Mouse (Mus musculus) limb, embryonic 14.5 days (tissue): ENCODE results near the gene Tfrc. TPM values are rescaled to one million over a fixed set of nuclear protein-coding genes. Genes with fewer than 3 reads are reported as not detected.
A peak's percentile ranks its signal among the peaks of the same experiment; 100 is the strongest.

ENCODE experiments used
- ATAC-seq: fragments of 200-750 bp; cut with Nextera tagmentation; 2 replicates; pipeline ENCODE4 v1.8.0; 2017; ENCODE audit warnings: low read depth, moderate number of reproducible peaks, moderate TSS enrichment; ENCODE audit not compliant: low FRiP score
- DNase-seq: peaks from one replicate; pipeline ENCODE4 v3.0.0-alpha.2; 2015; ENCODE audit warnings: low spot score
- H3K27ac ChIP-seq: fragments of 300-500 bp; sonication (generic); replicated peaks from 2 replicates; pipeline ENCODE4 v1.5.1; 2014; ENCODE audit warnings: low read depth, mild to moderate bottlenecking, low read length, moderate library complexity, mixed read lengths
- H3K27me3 ChIP-seq: fragments of 300-500 bp; sonication (generic); 2 replicates; pipeline ENCODE4 v1.6.1; 2014; ENCODE audit warnings: low read length, mixed read lengths; ENCODE audit not compliant: control insufficient read depth, insufficient read depth
- H3K36me3 ChIP-seq: fragments of 300-500 bp; sonication (generic); 2 replicates; pipeline ENCODE4 v1.6.1; 2014; ENCODE audit warnings: mild to moderate bottlenecking, low read length, moderate library complexity, mixed read lengths; ENCODE audit not compliant: control insufficient read depth, insufficient read depth
- H3K4me1 ChIP-seq: fragments of 300-500 bp; sonication (generic); 2 replicates; pipeline ENCODE4 v1.6.1; 2014; ENCODE audit warnings: antibody characterized with exemption, low read length, mixed read lengths; ENCODE audit not compliant: control insufficient read depth, insufficient read depth
- H3K4me2 ChIP-seq: fragments of 300-500 bp; sonication (generic); replicated peaks from 2 replicates; pipeline ENCODE4 v1.6.1; 2014; ENCODE audit warnings: low read depth, mild to moderate bottlenecking, low read length, moderate library complexity; ENCODE audit not compliant: severe bottlenecking
- H3K4me3 ChIP-seq: fragments of 300-500 bp; sonication (generic); replicated peaks from 2 replicates; pipeline ENCODE4 v1.5.1; 2014; ENCODE audit warnings: low read length
- H3K9ac ChIP-seq: fragments of 300-500 bp; sonication (generic); 2 replicates; pipeline ENCODE4 v1.6.1; 2014; ENCODE audit warnings: mild to moderate bottlenecking, low read depth, low read length, moderate library complexity; ENCODE audit not compliant: severe bottlenecking
- H3K9me3 ChIP-seq: fragments of 300-500 bp; sonication (generic); 2 replicates; pipeline ENCODE4 v1.6.1; 2016; ENCODE audit warnings: low read length; ENCODE audit not compliant: control insufficient read depth
- POLR2A ChIP-seq: fragments of 200-500 bp; IDR thresholded peaks from 2 replicates; pipeline ENCODE4 v1.8.0; 2012; ENCODE audit warnings: inconsistent platforms, mild to moderate bottlenecking, moderate library complexity, borderline replicate concordance; ENCODE audit not compliant: insufficient read depth, insufficient read length; ENCODE audit errors: extremely low read depth
- WGBS: fragments of 180-500 bp; shearing (Covaris S2); extraction: QIAGEN DNeasy Blood & Tissue Kit; methylation state at CpG from one replicate; pipeline ENCODE4 v1.1.7; 2014; 5-methylcytosine and 5-hydroxymethylcytosine counted together
- polyA plus RNA-seq, 2 experiments: library from polyadenylated mRNA; depleted of rRNA in 1 of 2; stranded (reverse) in 1 of 2; unstranded in 1 of 2; fragments of >200 nt; fragmentation: Nextera tagmentation in 1 of 2; extraction: Ambion mirVana in 1 of 2; gene quantifications; 2 replicates each; pipeline versions ENCODE4 v1.2.1 to v1.2.3; 2012 to 2014

The Tfrc gene
- polyA plus RNA-seq, 2 experiments, result 33.6 to 33.8 TPM

- Histone ChIP-seq H3K9ac (no peak overlapping the region), H3K4me1 (peaks cover 21% of the 10 kb centered on the region), H3K36me3 (no peaks in the 10 kb centered on the region), H3K27me3 (no peaks in the 10 kb centered on the region), H3K9me3 (no peaks in the 10 kb centered on the region), H3K27ac (no peak overlapping the region), H3K4me2 (peak overlapping the region; percentile 90), H3K4me3 (peak overlapping the region; percentile 90)
- DNase-seq (no peak), ATAC-seq (no peak)
- 75% methylated on average over 9 of the region's 9 CpGs for WGBS
- TF ChIP-seq POLR2A, result no peak
Observed at GRCm38 (mm10) chr16:32646014-32646413, 37.3 kb downstream of the Tfrc start.

GRCm38 (mm10) chr16:32647712-32648111, 39.0 kb downstream of the Tfrc start:
- Histone ChIP-seq H3K9ac (no peak overlapping the region), H3K4me2 (no peak overlapping the region), H3K9me3 (no peaks in the 10 kb centered on the region), H3K36me3 (no peaks in the 10 kb centered on the region; the same call in 1 of the 2 replicates), H3K4me3 (no peak overlapping the region), H3K27ac (no peak overlapping the region), H3K27me3 (no peaks in the 10 kb centered on the region), H3K4me1 (peaks cover 21% of the 10 kb centered on the region)
- DNase-seq (no peak), ATAC-seq (no peak)
- TF ChIP-seq POLR2A, result no peak

- Histone ChIP-seq H3K4me2 (no peak overlapping the region), H3K4me1 (peaks cover 16% of the 10 kb centered on the region), H3K27ac (no peak overlapping the region), H3K4me3 (no peak overlapping the region), H3K36me3 (no peaks in the 10 kb centered on the region; the same call in 1 of the 2 replicates), H3K9me3 (no peaks in the 10 kb centered on the region), H3K9ac (no peak overlapping the region), H3K27me3 (no peaks in the 10 kb centered on the region)
- TF ChIP-seq POLR2A, result no peak
- no peak for DNase-seq
- no peak for ATAC-seq
Observed at GRCm38 (mm10) chr16:32650461-32650860, 41.7 kb downstream of the Tfrc start.

GRCm38 (mm10) chr16:32650974-32651618, 42.4 kb downstream of the Tfrc start:
- H3K36me3 ChIP-seq, result no peaks in the 10 kb centered on the region; the same call in 1 of the 2 replicates
- H3K9ac ChIP-seq, result no peak overlapping the region
- no peak for DNase-seq
- WGBS, result 79% methylated on average over 5 of the region's 5 CpGs
- H3K27me3 ChIP-seq, result no peaks in the 10 kb centered on the region
- H3K9me3 ChIP-seq, result no peaks in the 10 kb centered on the region
- no peak for TF ChIP-seq POLR2A
- no peak for ATAC-seq
- no peak overlapping the region for H3K4me2 ChIP-seq
- no peak overlapping the region for H3K4me3 ChIP-seq
- no peak overlapping the region for H3K27ac ChIP-seq
- H3K4me1 ChIP-seq, result peaks cover 11% of the 10 kb centered on the region; the same call in 1 of the 2 replicates

- peaks cover 22% of the 10 kb centered on the region for H3K4me1 ChIP-seq
- H3K27ac ChIP-seq, result no peak overlapping the region
- no peak overlapping the region for H3K4me2 ChIP-seq
- no peak overlapping the region for H3K9ac ChIP-seq
- no peak for ATAC-seq
- H3K36me3 ChIP-seq, result no peaks in the 10 kb centered on the region; the same call in 1 of the 2 replicates
- H3K27me3 ChIP-seq, result no peaks in the 10 kb centered on the region
- no peaks in the 10 kb centered on the region for H3K9me3 ChIP-seq
- WGBS, result 78% methylated on average over 6 of the region's 6 CpGs
- DNase-seq, result no peak
- TF ChIP-seq POLR2A, result no peak
- no peak overlapping the region for H3K4me3 ChIP-seq
Observed at GRCm38 (mm10) chr16:32654071-32654733, 45.5 kb downstream of the Tfrc start.
